Mouse (Mus musculus): ENCODE measurements around the gene 4930562C15Rik.
"Not testable (repeated sequence)": the region's sequence is repeated elsewhere in the genome, so short reads cannot be mapped to it uniquely, and the experiment has no call there.

4930562C15Rik gene

GRCm38 (mm10) chr16:4835191-4835590 is at the start of gene 4930562C15Rik:
4930562C15Rik (plus strand) TSS chr16:4835416.
- DNase-seq (ENCODE audit: low read depth): no peak

- no peak for DNase-seq (ENCODE audit: low read depth)
These were observed 49.5 kb upstream of the 4930562C15Rik start for GRCm38 (mm10) chr16:4785706-4786105.

GRCm38 (mm10) chr16:4788176-4788575 is 47.0 kb upstream of the 4930562C15Rik start:
- DNase-seq (ENCODE audit: low read depth): no peak

- no peak for DNase-seq (ENCODE audit: low read depth)
These were observed 45.9 kb upstream of the 4930562C15Rik start for GRCm38 (mm10) chr16:4789311-4789768.

GRCm38 (mm10) chr16:4789810-4790559 is 45.2 kb upstream of the 4930562C15Rik start, which contains the start of gene Cdip1:
Cdip1 (minus strand) TSS chr16:4790292.
- peak; percentile 81 for DNase-seq (ENCODE audit: low read depth)

- DNase-seq (ENCODE audit: low read depth): no peak
These were observed 43.9 kb upstream of the 4930562C15Rik start for GRCm38 (mm10) chr16:4791332-4791731.

GRCm38 (mm10) chr16:4796631-4797030 is 38.6 kb upstream of the 4930562C15Rik start:
- no peak for DNase-seq (ENCODE audit: low read depth)

- DNase-seq (ENCODE audit: low read depth): no peak
These were observed 16.9 kb upstream of the 4930562C15Rik start for GRCm38 (mm10) chr16:4818349-4818748.

GRCm38 (mm10) chr16:4824466-4824865 is 10.8 kb upstream of the 4930562C15Rik start:
- not testable (repeated sequence) for DNase-seq (ENCODE audit: low read depth)

- no peak for DNase-seq (ENCODE audit: low read depth)
These were observed 7.6 kb upstream of the 4930562C15Rik start for GRCm38 (mm10) chr16:4827639-4828038.

GRCm38 (mm10) chr16:4829271-4829900 is 5.8 kb upstream of the 4930562C15Rik start:
- no peak for DNase-seq (ENCODE audit: low read depth)

GRCm38 (mm10) chr16:4831650-4832419 is 3.4 kb upstream of the 4930562C15Rik start:
- DNase-seq (ENCODE audit: low read depth): no peak

- no peak for DNase-seq (ENCODE audit: low read depth)
These were observed 1.4 kb upstream of the 4930562C15Rik start for GRCm38 (mm10) chr16:4833858-4834257.

- no peak for DNase-seq (ENCODE audit: low read depth)
These were observed 2.4 kb downstream of the 4930562C15Rik start for GRCm38 (mm10) chr16:4837631-4838030.

- no peak for DNase-seq (ENCODE audit: low read depth)
These were observed 4.3 kb downstream of the 4930562C15Rik start for GRCm38 (mm10) chr16:4839552-4839951.

- no peak for DNase-seq (ENCODE audit: low read depth)
These were observed 5.0 kb downstream of the 4930562C15Rik start for GRCm38 (mm10) chr16:4840231-4840630.

- no peak for DNase-seq (ENCODE audit: low read depth)
These were observed 11.8 kb downstream of the 4930562C15Rik start for GRCm38 (mm10) chr16:4847041-4847440.

- DNase-seq (ENCODE audit: low read depth): no peak
These were observed 12.9 kb downstream of the 4930562C15Rik start for GRCm38 (mm10) chr16:4848090-4848489.

- no peak for DNase-seq (ENCODE audit: low read depth)
These were observed 15.1 kb downstream of the 4930562C15Rik start for GRCm38 (mm10) chr16:4850361-4850760.

- no peak for DNase-seq (ENCODE audit: low read depth)
These were observed 15.9 kb downstream of the 4930562C15Rik start for GRCm38 (mm10) chr16:4850938-4851628.

GRCm38 (mm10) chr16:4855046-4855650 is 19.9 kb downstream of the 4930562C15Rik start:
- no peak for DNase-seq (ENCODE audit: low read depth)
